In genomic region chr5:120578504-120579081, GRCm38 (mm10) we compare ENCODE assay signal across 8 mouse cellular contexts. TPM values are rescaled to one million over a fixed set of nuclear protein-coding genes. Genes with fewer than 3 reads are reported as not detected.
DNase-seq lines count a peak whose midpoint lies in the region; ATAC-seq lines count a peak whose summit lies in the region.

No protein-coding gene starts in this region.

- no peaks in the 10 kb centered on the region for H3K27me3 ChIP-seq in embryonic facial prominence, embryonic 13.5 days

- no peak overlapping the region for H3K4me3 ChIP-seq in embryonic facial prominence, embryonic 13.5 days

- peaks cover 33% of the 10 kb centered on the region for H3K4me1 ChIP-seq in embryonic facial prominence, embryonic 13.5 days

- H3K4me2 ChIP-seq in embryonic facial prominence, embryonic 13.5 days = peak overlapping the region; percentile 24

- intact Hi-C loops in heart, postnatal 14 days (cut with DNase I) = no loop called here

- no peaks in the 10 kb centered on the region for H3K9me3 ChIP-seq in embryonic facial prominence, embryonic 13.5 days

- peak; percentile 54 for DNase-seq in right cerebral cortex, postnatal 14 days
- DNase-seq in right cerebral cortex, postnatal 36 days (ENCODE audit: low spot score in 2 of 2) = no peak
- DNase-seq in heart, postnatal 14 days = peak; percentile 75 to 80
- DNase-seq in kidney, postnatal 36 days = peak; percentile 76 to 83
- peak; percentile 80 for DNase-seq in mesoderm, embryonic 11.5 days (ENCODE audit: low read depth, low spot score)
- DNase-seq in thymus, postnatal 10 days (ENCODE audit: low spot score in 2 of 2) = peak; percentile 79 to 81
- DNase-seq in urinary bladder, adult 18-20 months (ENCODE audit: low spot score in 2 of 2) = no peak

- H3K27ac ChIP-seq in embryonic facial prominence, embryonic 13.5 days = peak overlapping the region; percentile 78

- WGBS in embryonic facial prominence, embryonic 13.5 days = 27% methylated on average over 12 of the region's 12 CpGs

- peak overlapping the region; percentile 27; the same call in 1 of the 2 replicates for H3K9ac ChIP-seq in embryonic facial prominence, embryonic 13.5 days

- peaks cover 27% of the 10 kb centered on the region for H3K36me3 ChIP-seq in embryonic facial prominence, embryonic 13.5 days

- no peak for ATAC-seq in embryonic facial prominence, embryonic 13.5 days (ENCODE audit: insufficient number of reproducible peaks, insufficient read depth, low FRiP score, low TSS enrichment, low read depth)

RNA-seq across cellular contexts. Expression of gene Tpcn1, which starts 9.9 kb away (rescaled TPM):
- 21.0 and 22.3 TPM in 2 replicates for polyA plus RNA-seq in embryonic facial prominence, embryonic 13.5 days (2015; fragmentation: Nextera tagmentation; extraction: Ambion mirVana)
- total RNA-seq in heart, postnatal 14 days (2021) = 10 to 100 TPM; 34.1 to 39.0 TPM

RNA-seq across cellular contexts. Expression of gene Iqcd, which starts 10.2 kb away (rescaled TPM):
- 0.60 and 0.80 TPM in 2 replicates for polyA plus RNA-seq in embryonic facial prominence, embryonic 13.5 days (2015; fragmentation: Nextera tagmentation; extraction: Ambion mirVana)
- under 1 TPM in 1 of 2 experiments, not detected in 1; 0.15 TPM for total RNA-seq in heart, postnatal 14 days (2021)

RNA-seq across cellular contexts. Expression of gene Rita1, which starts 33.8 kb away (rescaled TPM):
- polyA plus RNA-seq in embryonic facial prominence, embryonic 13.5 days (2015; fragmentation: Nextera tagmentation; extraction: Ambion mirVana) = 16.2 and 17.6 TPM in 2 replicates
- total RNA-seq in heart, postnatal 14 days (2021) = 10 to 100 TPM; 15.1 to 18.3 TPM

RNA-seq across cellular contexts. Expression of gene Ddx54, which starts 33.9 kb away (rescaled TPM):
- polyA plus RNA-seq in embryonic facial prominence, embryonic 13.5 days (2015; fragmentation: Nextera tagmentation; extraction: Ambion mirVana) = 45.6 and 46.8 TPM in 2 replicates
- total RNA-seq in heart, postnatal 14 days (2021) = 10 to 100 TPM; 20.4 to 22.5 TPM

RNA-seq across cellular contexts. Expression of gene Cfap73, which starts 55.4 kb away (rescaled TPM):
- not detected in 2 replicates for polyA plus RNA-seq in embryonic facial prominence, embryonic 13.5 days (2015; fragmentation: Nextera tagmentation; extraction: Ambion mirVana)
- total RNA-seq in heart, postnatal 14 days (2021) = not detected

Comparison
In these comparisons a context has a peak if more than half of its experiments do, and no peak if none do; other contexts are left out.
1. DNase-seq: peak in right cerebral cortex, postnatal 14 days (single experiment), heart, postnatal 14 days (2 of 2), kidney, postnatal 36 days (2 of 2), mesoderm, embryonic 11.5 days (single experiment) and thymus, postnatal 10 days (2 of 2); none in right cerebral cortex, postnatal 36 days (0 of 2) and urinary bladder, adult 18-20 months (0 of 2).